Mouse (Mus musculus) megakaryocyte, embryonic 14.5 days (primary cell): ENCODE results near the gene St3gal4.

Experiments used
- FLI1 ChIP-seq: IDR thresholded peaks from 2 replicates; pipeline ENCODE4 v1.6.1; 2012; ENCODE audit warnings: low read length, inconsistent platforms, mixed read lengths
- GATA1 ChIP-seq: IDR thresholded peaks from 3 replicates; pipeline ENCODE4 v1.6.1; 2012; ENCODE audit warnings: mixed read lengths, low read length, inconsistent platforms, borderline replicate concordance

DNA sequence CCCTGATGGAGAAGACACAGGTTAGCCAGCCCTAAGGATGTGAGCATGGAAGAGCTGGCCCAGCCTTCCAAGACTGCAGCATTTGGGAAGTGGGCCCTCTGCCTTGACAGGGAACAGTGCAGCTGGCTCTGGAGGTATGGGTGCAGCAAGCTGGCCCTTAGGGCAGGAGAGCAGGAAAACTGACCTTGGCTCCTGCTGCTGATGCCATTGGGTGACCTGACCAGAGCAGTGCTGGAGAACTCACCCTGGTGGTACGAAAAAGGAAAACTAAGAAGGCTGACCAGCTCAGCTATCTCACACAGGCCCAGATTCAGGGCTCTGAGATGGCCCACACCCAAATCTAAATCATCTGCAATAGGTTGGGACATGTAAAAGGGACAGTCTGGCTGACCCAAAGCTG lies 26.8 kb upstream of the St3gal4 start:
- no peak for TF ChIP-seq GATA1
- TF ChIP-seq FLI1 = no peak
